Mouse (Mus musculus) MEL (cell line): Measurements from ENCODE around the gene Tmem86b. TPM values are rescaled to one million over a fixed set of nuclear protein-coding genes. Genes with fewer than 3 reads are reported as not detected.

Experiments used
- DNase-seq: peaks from one replicate; pipeline ENCODE4 v3.0.0; 2011; ENCODE audit warnings: low read depth, low spot score
- H3K27ac ChIP-seq: 2 replicates; pipeline ENCODE4 v1.5.1; 2012; ENCODE audit warnings: low read depth, mild to moderate bottlenecking, control low read depth, low read length, moderate library complexity; ENCODE audit not compliant: control insufficient read depth
- H3K27me3 ChIP-seq, 2 experiments: fragments of 150-350 bp in 1 of 2; sonication (generic) in 1 of 2; 2 replicates each; pipeline ENCODE4 v1.6.1; 2012; ENCODE audit warnings: low read length in 2 of 2, mild to moderate bottlenecking in 2 of 2, improper control_type of control experiment in 1 of 2, moderate library complexity in 1 of 2; ENCODE audit not compliant: insufficient read depth in 2 of 2, control insufficient read depth in 1 of 2
- H3K36me3 ChIP-seq, 2 experiments: 2 replicates each; pipeline ENCODE4 v1.6.1; 2012 to 2014; ENCODE audit warnings: low read length in 2 of 2, improper control_type of control experiment in 1 of 2, inconsistent platforms in 1 of 2, mild to moderate bottlenecking in 1 of 2; ENCODE audit not compliant: insufficient read depth in 2 of 2, control insufficient read depth in 1 of 2
- H3K4me1 ChIP-seq, 2 experiments: fragments of 150-350 bp in 1 of 2; sonication (generic) in 1 of 2; 2 replicates each; pipeline ENCODE4 v1.6.1; 2012; ENCODE audit warnings: low read length in 2 of 2, improper control_type of control experiment in 1 of 2, mild to moderate bottlenecking in 1 of 2; ENCODE audit not compliant: insufficient read depth in 2 of 2, control insufficient read depth in 1 of 2
- H3K4me3 ChIP-seq, 2 experiments: fragments of 150-350 bp in 1 of 2; sonication (generic) in 1 of 2; 2 replicates each; pipeline ENCODE4 v1.5.1; 2012; ENCODE audit warnings: low read depth in 2 of 2, low read length in 2 of 2, mild to moderate bottlenecking in 2 of 2, moderate library complexity in 2 of 2, control low read depth in 1 of 2, improper control_type of control experiment in 1 of 2; ENCODE audit not compliant: control insufficient read depth in 1 of 2, insufficient read depth in 1 of 2
- H3K79me2 ChIP-seq: 2 replicates; pipeline ENCODE4 v1.6.1; 2012; ENCODE audit warnings: mild to moderate bottlenecking, low read length, moderate library complexity; ENCODE audit not compliant: control insufficient read depth, poor library complexity, insufficient read depth
- H3K9ac ChIP-seq: 2 replicates; pipeline ENCODE4 v1.6.1; 2012; ENCODE audit warnings: low read depth, mild to moderate bottlenecking, control low read depth, low read length, moderate library complexity; ENCODE audit not compliant: control insufficient read depth, poor library complexity, severe bottlenecking
- H3K9me3 ChIP-seq: fragments of 150-350 bp; sonication (generic); replicated peaks from 2 replicates; pipeline ENCODE4 v1.6.1; 2012; ENCODE audit warnings: mild to moderate bottlenecking, low read length, improper control_type of control experiment, moderate library complexity; ENCODE audit not compliant: insufficient read depth
- BHLHE40 ChIP-seq: IDR thresholded peaks from 2 replicates; pipeline ENCODE4 v1.6.1; 2012; ENCODE audit warnings: low read depth, mild to moderate bottlenecking, inconsistent platforms, low read length, improper control_type of control experiment, borderline replicate concordance
- CHD1 ChIP-seq: IDR thresholded peaks from 2 replicates; pipeline ENCODE4 v1.6.1; 2012; ENCODE audit warnings: low read depth, mild to moderate bottlenecking, inconsistent platforms, low read length, improper control_type of control experiment
- CHD2 ChIP-seq: IDR thresholded peaks from 2 replicates; pipeline ENCODE4 v1.6.1; 2011; ENCODE audit warnings: low read length, improper control_type of control experiment
- CTCF ChIP-seq, 3 experiments: IDR thresholded peaks in 2 of 3; conservative IDR thresholded peaks in 1 of 3; 2 replicates each; pipeline ENCODE4 v1.5.1; 2011 to 2012; ENCODE audit warnings: low read length in 3 of 3, low read depth in 2 of 3, mild to moderate bottlenecking in 2 of 3, improper control_type of control experiment in 1 of 3, inconsistent platforms in 1 of 3, mixed read lengths in 1 of 3, moderate library complexity in 1 of 3; ENCODE audit not compliant: control insufficient read depth in 1 of 3, insufficient read depth in 1 of 3, poor library complexity in 1 of 3, severe bottlenecking in 1 of 3
- E2F4 ChIP-seq: IDR thresholded peaks from 2 replicates; pipeline ENCODE4 v1.6.1; 2011; ENCODE audit warnings: low read depth, low read length, improper control_type of control experiment, borderline replicate concordance
- EP300 ChIP-seq, 2 experiments: IDR thresholded peaks; 2 replicates each; pipeline ENCODE4 v1.6.1; 2011; ENCODE audit warnings: improper control_type of control experiment in 2 of 2, low read length in 2 of 2, low read depth in 1 of 2, mild to moderate bottlenecking in 1 of 2
- ETS1 ChIP-seq: IDR thresholded peaks from 2 replicates; pipeline ENCODE4 v1.6.1; 2012; ENCODE audit warnings: low read depth, mild to moderate bottlenecking, inconsistent platforms, low read length, improper control_type of control experiment, moderate library complexity
- GABPA ChIP-seq: IDR thresholded peaks from 2 replicates; pipeline ENCODE4 v1.6.1; 2012; ENCODE audit warnings: low read depth, mild to moderate bottlenecking, inconsistent platforms, low read length, improper control_type of control experiment, moderate library complexity
- GATA1 ChIP-seq: IDR thresholded peaks from 2 replicates; pipeline ENCODE4 v1.6.1; 2011; ENCODE audit warnings: low read depth, low read length, improper control_type of control experiment
- KAT2A ChIP-seq: conservative IDR thresholded peaks from 2 replicates; pipeline ENCODE4 v1.6.1; 2012; ENCODE audit warnings: low read depth, low read length, improper control_type of control experiment, inconsistent platforms
- MAFK ChIP-seq: IDR thresholded peaks from 2 replicates; pipeline ENCODE4 v1.6.1; 2011; ENCODE audit warnings: low read depth, mild to moderate bottlenecking, low read length, improper control_type of control experiment, borderline replicate concordance
- MXI1 ChIP-seq: IDR thresholded peaks from 2 replicates; pipeline ENCODE4 v1.6.1; 2011; ENCODE audit warnings: mild to moderate bottlenecking, low read depth, low read length, improper control_type of control experiment
- NELFE ChIP-seq: IDR thresholded peaks from 2 replicates; pipeline ENCODE4 v1.6.1; 2011; ENCODE audit warnings: low read depth, low read length, improper control_type of control experiment
- NRF1 ChIP-seq: IDR thresholded peaks from 2 replicates; pipeline ENCODE4 v1.6.1; 2014; ENCODE audit warnings: low read depth, mild to moderate bottlenecking, inconsistent platforms, low read length, improper control_type of control experiment, moderate library complexity; ENCODE audit not compliant: poor library complexity, insufficient read depth, severe bottlenecking
- POLR2AphosphoS5 ChIP-seq: IDR thresholded peaks from 2 replicates; pipeline ENCODE4 v1.6.1; 2012; ENCODE audit warnings: low read depth, borderline replicate concordance, mild to moderate bottlenecking, inconsistent platforms, low read length, moderate library complexity, mixed read lengths
- RAD21 ChIP-seq: IDR thresholded peaks from 2 replicates; pipeline ENCODE4 v1.6.1; 2011; ENCODE audit warnings: mild to moderate bottlenecking, low read depth, low read length, improper control_type of control experiment
- SMC3 ChIP-seq: IDR thresholded peaks from 2 replicates; pipeline ENCODE4 v1.6.1; 2011; ENCODE audit warnings: low read depth, low read length, improper control_type of control experiment
- UBTF ChIP-seq: IDR thresholded peaks from 2 replicates; pipeline ENCODE4 v1.6.1; 2012; ENCODE audit warnings: low read depth, mild to moderate bottlenecking, inconsistent platforms, low read length, improper control_type of control experiment, moderate library complexity, borderline replicate concordance; ENCODE audit not compliant: insufficient read depth
- ZKSCAN1 ChIP-seq: IDR thresholded peaks from 2 replicates; pipeline ENCODE4 v1.6.1; 2012; ENCODE audit warnings: low read depth, mild to moderate bottlenecking, inconsistent platforms, low read length, improper control_type of control experiment, moderate library complexity
- ZMIZ1 ChIP-seq: IDR thresholded peaks from 2 replicates; pipeline ENCODE4 v1.6.1; 2012; ENCODE audit warnings: low read depth, mild to moderate bottlenecking, inconsistent platforms, low read length, improper control_type of control experiment, moderate library complexity
- polyA plus RNA-seq, 2 experiments: library from polyadenylated mRNA; stranded (reverse) in 1 of 2; unstranded in 1 of 2; fragments of >175 nt in 1 of 2; fragments of >200 nt in 1 of 2; gene quantifications; 2 replicates each; pipeline versions ENCODE4 v1.2.1 to v1.2.4; 2012; ENCODE audit warnings: low replicate concordance in 2 of 2, low read depth in 1 of 2; ENCODE audit not compliant: insufficient read length in 2 of 2, insufficient read depth in 1 of 2, missing spikeins in 1 of 2
- total RNA-seq: library from RNA; depleted of rRNA; stranded (reverse); fragments of 300-350 nt; gene quantifications from 2 replicates; pipeline ENCODE4 v1.2.3, GENCODE M21; 2012

Gene Tmem86b
- total and polyA plus RNA-seq, 3 experiments: 10.2 to 31.6 TPM; not detected in 1

- TF ChIP-seq NRF1 (no peak), CTCF (IDR thresholded peaks at IDR 0.05 in 2 of 3, conservative IDR thresholded peaks at IDR 0.05 in 1 of 3; ENCODE audit: control insufficient read depth in 1 of 3, insufficient read depth in 1 of 3, low read depth in 2 of 3, low read length in 3 of 3, poor library complexity in 1 of 3, severe bottlenecking in 1 of 3) (no peak; a peak in 1 of 6 replicates), GABPA (no peak), KAT2A (peak; percentile 55), ZMIZ1 (0 out of 2 replicates have a peak, but pooled peaks have one; percentile 66), E2F4 (0 out of 2 replicates have a peak, but pooled peaks have one; percentile 68), UBTF (no peak), CHD2 (peak; percentile 85), NELFE (peak; percentile 71), MAFK (no peak)
These were observed 22.6 kb upstream of the Tmem86b start (continued) for GRCm38 (mm10) chr7:4653780-4654179.

- H3K4me1 ChIP-seq: peaks cover 36 to 42% of the 10 kb centered on the region in 2 experiments
- H3K36me3 ChIP-seq: peaks cover 12 to 54% of the 10 kb centered on the region in 2 experiments
- no peak for DNase-seq
- H3K27me3 ChIP-seq: no peaks in the 10 kb centered on the region
- H3K27ac ChIP-seq: peak overlapping the region; percentile 96
- peak overlapping the region; percentile 70 for H3K9ac ChIP-seq
- H3K9me3 ChIP-seq: no peaks in the 10 kb centered on the region
- TF ChIP-seq ZKSCAN1 (0 out of 2 replicates have a peak, but pooled peaks have one; percentile 6), MXI1 (peak; percentile 26; the same call in 1 of the 2 replicates), GATA1 (no peak), EP300 (IDR thresholded peaks at IDR 0.05; ENCODE audit: low read depth in 1 of 2, low read length in 2 of 2) (no peak), SMC3 (no peak), BHLHE40 (no peak), POLR2AphosphoS5 (no peak), RAD21 (no peak), CHD1 (no peak), ETS1 (no peak)
- TF ChIP-seq, all 39 proteins: peak for 2
- peak overlapping the region; percentile 41 for H3K4me3 ChIP-seq
- H3K79me2 ChIP-seq: peaks cover 74% of the 10 kb centered on the region
These were observed 22.1 kb upstream of the Tmem86b start for GRCm38 (mm10) chr7:4653351-4653750.
